Mouse (Mus musculus): ENCODE data around the gene Klc4.

The Klc4 gene

GRCm38 (mm10) chr17:46645561-46646321 is at the start of gene Klc4, which contains the start of gene Mrpl2:
Klc4 (minus strand) TSS chr17:46646022.
Mrpl2 (plus strand) TSS chr17:46646229.
- peak; percentile 97 to 99 for DNase-seq (ENCODE audit: low spot score in 2 of 2)

GRCm38 (mm10) chr17:46694517-46695063 is 48.8 kb upstream of the Klc4 start:
- DNase-seq (ENCODE audit: low spot score in 2 of 2), result no peak

DNA sequence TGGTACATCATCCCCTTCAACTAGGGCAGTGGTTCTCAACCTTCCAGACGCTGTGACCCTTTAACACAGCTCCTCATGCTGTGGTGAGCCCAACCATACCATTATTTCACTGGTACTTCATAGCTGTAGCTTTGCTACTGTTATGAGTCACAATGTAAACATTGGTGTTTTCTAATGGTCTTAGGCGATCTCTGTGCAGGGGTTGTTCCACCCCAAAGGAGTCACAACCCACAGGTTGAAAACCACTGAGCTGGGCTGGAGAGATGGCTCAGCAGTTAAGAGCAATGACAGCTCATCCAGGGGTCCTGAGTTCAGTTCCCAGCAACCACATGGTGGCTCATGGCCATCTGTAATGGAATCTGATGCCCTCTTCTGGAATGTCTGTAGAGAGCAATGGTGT is 45.6 kb upstream of the Klc4 start:
- no peak for DNase-seq (ENCODE audit: low spot score in 2 of 2)

DNA sequence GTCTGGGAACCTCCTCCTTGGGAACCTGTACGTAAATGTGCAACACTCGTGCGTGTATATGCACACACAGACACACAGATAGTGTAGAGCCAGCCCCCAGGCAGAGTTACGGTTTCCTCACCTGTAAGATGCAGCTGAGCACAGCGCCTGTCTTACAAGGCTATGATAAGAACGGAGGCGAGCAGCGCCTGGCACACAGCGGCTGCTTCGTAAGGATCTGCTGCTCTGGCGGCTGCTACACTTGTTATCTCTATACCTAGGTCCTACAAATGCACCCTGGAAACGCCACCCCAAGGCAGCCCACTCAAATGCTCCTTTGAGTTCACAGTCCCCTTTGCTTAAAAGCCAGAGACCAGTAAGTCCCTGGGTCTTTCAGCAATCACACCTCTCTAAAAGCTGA is 44.8 kb upstream of the Klc4 start:
- DNase-seq (ENCODE audit: low spot score in 2 of 2), result no peak

DNA sequence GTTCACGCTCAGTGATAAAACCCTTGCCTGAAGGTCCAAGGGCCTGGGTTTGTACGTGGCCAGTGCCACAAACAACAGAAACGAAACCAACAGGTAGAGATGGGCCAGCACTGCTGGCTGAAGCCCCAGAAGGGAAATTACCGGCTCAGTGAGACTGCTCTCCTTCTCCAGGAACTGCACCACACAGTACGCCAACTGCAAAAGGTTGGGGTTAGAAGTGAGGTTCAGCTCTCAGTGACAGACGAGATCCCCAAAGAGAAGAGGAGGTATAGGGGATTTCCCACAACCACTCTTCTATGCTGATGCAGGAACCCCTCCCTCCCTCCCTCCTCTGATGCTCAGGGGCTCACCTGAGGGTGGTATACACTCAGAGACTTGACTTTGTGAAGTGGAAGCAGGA is 40.1 kb upstream of the Klc4 start:
- no peak for DNase-seq (ENCODE audit: low spot score in 2 of 2)

DNA sequence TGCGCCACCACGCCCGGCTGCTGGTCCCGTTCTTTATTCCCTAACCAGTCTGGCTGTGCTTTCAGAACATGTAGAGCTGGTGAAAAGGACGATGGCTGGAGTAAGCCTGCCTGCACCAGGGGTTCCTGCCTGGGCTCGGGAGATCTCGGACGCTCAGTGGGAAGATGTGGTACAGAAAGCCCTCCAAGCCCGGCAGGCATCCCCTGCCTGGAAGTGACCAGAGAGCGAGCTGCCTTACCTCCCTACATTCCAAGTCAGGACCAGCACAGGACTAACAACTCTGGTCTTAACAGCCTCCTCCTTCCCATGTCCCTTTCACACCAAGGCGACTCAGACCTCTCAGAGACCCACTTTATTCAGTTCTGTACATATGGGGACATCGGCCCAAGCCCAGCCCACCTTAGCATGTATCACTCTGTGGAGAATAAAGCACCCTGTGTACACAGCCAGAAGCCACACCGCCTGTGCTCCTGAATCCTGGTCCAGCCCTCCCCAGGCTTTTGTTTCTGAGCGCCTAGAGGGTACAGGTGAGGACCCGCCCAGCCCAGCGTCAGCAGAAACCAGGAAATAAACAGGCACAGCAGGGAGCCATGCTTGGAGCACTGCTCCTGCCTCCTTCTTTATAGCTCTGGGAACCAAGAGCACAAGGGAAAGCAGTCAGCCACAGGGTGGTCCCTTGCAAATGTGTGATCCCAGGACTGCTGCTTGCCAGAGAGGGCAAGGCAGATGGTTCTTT is 37.0 kb upstream of the Klc4 start:
- no peak for DNase-seq (ENCODE audit: low spot score in 2 of 2)

- no peak for DNase-seq (ENCODE audit: low spot score in 2 of 2)
These were observed 35.8 kb upstream of the Klc4 start for GRCm38 (mm10) chr17:46681466-46682118.

DNA sequence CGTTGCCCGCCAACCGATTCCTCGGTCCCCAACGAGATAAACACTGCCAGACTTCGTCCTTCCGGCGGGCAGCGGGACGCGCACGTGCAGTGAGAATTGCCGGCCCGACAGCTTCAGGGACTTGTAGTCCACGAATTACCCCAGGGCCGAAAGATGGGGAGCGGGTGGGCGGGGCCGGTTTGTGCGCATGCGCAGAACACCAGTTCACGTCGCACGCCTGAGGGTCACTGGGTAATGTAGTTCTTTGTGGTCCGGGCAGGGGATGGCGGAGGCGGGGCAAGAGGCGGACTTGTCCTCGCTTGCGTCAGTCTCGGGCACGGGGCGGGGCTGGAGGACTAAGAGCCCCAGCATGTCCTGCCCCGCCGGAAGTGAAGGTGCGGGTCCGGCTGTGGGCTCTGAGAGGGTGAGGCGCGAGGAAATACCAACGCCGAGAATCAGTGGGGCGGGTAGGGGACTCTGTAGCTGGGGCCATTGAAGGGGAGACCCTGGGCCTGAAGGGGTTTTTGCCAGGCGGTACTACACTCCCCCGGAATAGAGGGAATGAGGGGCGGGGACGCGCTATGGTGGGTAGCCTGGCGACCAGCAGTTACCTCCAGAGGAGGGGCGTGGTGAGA is 35.0 kb upstream of the Klc4 start, which contains the start of gene Klhdc3:
Gene Klhdc3 (minus strand): TSS at position 155 of the 614 bp plus-strand sequence.
- DNase-seq (ENCODE audit: low spot score in 2 of 2), result peak; percentile 88 to 96

DNA sequence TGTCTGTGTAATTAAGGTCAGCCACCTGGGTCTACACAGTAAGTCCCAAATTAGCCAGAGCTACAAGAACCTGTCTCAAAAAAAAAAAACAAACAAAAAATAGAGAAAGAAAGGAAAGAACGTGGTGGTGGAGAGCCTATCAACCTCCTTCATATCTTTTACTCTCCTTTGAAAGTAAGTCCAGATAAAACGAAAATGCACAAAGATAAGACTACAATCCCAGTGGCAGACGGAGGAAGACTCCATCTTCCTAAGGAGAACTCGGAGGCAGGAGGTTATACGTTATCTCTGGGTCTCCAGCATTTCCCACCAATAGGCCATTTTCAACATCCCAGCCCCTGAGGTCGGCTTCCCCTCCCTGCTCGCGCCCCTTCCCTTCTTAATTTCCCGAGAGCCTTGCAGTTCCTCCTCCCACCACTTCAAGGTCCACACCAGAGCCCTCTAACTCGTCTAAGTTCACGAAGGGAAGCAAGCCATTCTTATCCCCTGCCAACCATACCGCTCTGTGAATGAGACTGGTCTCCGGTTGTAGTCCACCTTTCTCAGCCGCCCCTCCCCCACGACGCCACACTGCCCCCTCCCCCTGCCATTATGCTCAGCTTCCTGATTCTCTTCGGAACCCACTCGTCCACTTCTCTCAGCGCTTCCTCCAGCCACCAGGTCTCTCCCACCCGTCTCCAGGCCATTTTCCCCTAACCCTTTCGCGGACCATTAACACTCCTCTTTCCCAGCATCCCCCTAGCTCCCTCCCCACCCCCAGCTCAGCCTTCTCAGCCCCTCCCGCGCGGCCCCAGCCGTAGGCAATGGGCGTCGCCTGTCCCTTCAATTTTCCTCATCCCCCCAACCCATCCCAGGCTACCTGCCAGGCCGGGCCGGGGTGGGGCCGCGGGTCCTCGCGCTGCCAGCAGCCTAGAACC is 34.3 kb upstream of the Klc4 start:
- no peak for DNase-seq (ENCODE audit: low spot score in 2 of 2)

DNA sequence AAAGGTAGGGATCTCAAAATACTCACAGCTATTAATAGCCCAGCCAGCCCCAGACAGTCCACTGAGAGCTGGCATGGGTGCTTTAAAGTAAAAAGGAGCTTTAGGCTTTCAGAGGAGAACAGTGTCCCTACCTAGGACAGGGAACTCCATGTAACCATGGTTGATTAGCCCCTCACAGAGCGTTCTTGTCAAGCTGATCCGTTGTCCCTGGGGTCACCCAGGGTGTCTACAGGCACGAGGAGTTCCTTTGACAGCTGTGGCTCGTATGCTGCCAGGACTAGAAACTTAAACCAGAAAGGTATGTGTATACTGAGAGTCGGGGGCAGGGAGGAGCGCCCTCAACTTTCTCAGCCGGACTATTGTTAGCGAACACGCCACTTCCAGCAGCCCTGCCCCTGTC is 33.1 kb upstream of the Klc4 start:
- DNase-seq (ENCODE audit: low spot score in 2 of 2), result no peak

GRCm38 (mm10) chr17:46678416-46678815 is 32.6 kb upstream of the Klc4 start, which contains the start of gene Mea1:
Mea1 (plus strand) TSS chr17:46678793.
- no peak for DNase-seq (ENCODE audit: low spot score in 2 of 2)

DNA sequence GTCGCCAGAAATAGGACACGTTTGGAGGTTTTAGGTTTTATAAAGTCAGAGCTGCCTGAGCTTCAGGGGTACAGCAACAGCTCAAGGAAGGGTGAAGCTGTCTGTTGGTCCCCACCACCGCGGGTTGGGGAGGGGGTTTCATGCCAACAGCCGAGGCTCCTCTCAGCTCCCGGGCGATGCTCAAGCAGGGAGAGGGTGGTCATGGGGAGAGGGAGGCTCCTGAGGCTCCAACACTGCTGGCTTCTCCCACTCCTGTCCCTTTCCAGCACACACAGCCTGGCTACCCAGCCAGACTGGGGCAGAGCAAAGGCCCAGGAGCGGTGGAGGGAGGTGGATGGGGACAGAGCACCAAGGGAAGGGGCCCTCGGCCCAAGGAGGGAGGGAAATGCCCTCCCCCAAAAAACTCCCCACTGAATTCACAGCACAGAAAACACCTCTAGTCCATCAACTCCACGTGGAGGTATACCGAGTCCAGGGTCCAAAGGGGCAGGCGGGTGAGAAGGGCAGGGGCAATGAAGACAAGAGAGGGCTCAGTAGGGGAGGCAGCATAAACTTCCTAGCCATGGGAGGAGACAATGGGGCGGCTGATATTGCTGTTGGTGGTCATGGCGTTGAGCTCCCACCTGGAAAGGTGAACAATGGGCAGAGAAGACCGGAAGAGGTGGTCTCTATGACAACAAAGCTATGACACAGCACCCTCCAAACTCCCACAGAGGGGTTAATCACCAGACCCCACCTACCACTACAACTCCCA is 28.9 kb upstream of the Klc4 start:
- no peak for DNase-seq (ENCODE audit: low spot score in 2 of 2)

GRCm38 (mm10) chr17:46673850-46674529 is 28.2 kb upstream of the Klc4 start, which contains the start of gene Rrp36:
Rrp36 (minus strand) TSS chr17:46674352.
- peak; percentile 76 to 89 for DNase-seq (ENCODE audit: low spot score in 2 of 2)

DNA sequence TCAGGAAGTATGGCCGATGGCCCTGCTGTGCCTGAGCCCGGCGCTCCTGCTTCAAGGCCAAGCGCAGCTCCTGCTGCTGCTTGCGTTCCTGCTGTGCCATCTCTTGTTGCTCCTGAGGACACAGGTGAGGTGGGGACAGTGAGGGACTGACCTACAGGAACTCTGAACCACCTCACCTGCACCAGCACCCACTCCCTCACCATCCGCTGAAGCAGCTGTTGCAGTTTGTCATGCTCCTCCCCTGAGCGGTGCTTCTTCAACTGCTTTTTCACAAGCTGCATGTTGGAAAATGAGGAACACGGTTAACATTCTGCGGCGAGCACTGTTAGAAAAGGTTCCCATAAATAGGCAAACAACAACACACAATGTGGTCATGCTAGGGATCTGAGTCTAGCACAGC is 24.1 kb upstream of the Klc4 start:
- DNase-seq (ENCODE audit: low spot score in 2 of 2), result no peak

DNA sequence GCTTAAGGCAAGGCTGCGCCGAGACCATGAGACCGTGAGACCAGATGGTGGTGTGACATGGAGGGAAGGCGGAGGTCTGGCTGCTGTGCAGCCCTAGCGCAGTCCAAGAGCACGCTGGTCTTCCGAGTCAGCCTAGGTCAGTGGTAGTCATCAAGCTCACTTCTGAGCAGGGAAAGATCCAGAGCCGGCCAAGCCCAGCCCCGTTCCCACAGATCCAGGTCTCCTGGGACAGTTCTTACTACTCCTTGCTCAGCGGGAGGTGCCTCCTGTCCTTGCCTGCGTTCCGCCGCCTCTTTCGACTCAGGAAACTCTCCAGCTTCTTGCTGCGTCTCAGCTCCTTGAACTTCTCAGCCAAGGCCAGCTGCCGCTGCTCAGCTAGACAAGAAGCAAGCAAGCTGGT is 21.9 kb upstream of the Klc4 start:
- no peak for DNase-seq (ENCODE audit: low spot score in 2 of 2)

- no peak for DNase-seq (ENCODE audit: low spot score in 2 of 2)
These were observed 16.9 kb upstream of the Klc4 start for GRCm38 (mm10) chr17:46662730-46663129.

GRCm38 (mm10) chr17:46661981-46662380 is 16.2 kb upstream of the Klc4 start:
- no peak for DNase-seq (ENCODE audit: low spot score in 2 of 2)

DNA sequence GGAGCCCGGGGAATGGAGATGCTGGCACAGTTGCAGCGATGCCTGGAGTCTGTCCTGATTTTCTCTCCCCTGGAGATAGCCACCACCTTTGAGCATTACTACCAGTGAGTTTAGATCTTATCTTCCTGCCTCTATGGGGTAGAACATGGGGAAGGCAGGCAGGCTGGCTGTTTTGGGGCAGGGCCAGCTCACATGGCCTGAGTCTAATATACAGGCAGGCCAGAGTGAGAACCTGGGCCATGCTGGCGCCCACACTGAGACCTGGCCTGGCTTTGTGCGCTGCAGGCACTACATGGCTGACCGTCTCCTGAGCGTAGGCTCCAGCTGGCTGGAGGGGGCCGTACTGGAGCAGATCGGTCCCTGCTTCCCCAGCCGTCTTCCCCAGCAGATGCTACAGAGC is 15.5 kb upstream of the Klc4 start:
- DNase-seq (ENCODE audit: low spot score in 2 of 2), result no peak

- DNase-seq (ENCODE audit: low spot score in 2 of 2), result no peak
These were observed 10.2 kb upstream of the Klc4 start for GRCm38 (mm10) chr17:46656054-46656453.
